In the genomic region with DNA sequence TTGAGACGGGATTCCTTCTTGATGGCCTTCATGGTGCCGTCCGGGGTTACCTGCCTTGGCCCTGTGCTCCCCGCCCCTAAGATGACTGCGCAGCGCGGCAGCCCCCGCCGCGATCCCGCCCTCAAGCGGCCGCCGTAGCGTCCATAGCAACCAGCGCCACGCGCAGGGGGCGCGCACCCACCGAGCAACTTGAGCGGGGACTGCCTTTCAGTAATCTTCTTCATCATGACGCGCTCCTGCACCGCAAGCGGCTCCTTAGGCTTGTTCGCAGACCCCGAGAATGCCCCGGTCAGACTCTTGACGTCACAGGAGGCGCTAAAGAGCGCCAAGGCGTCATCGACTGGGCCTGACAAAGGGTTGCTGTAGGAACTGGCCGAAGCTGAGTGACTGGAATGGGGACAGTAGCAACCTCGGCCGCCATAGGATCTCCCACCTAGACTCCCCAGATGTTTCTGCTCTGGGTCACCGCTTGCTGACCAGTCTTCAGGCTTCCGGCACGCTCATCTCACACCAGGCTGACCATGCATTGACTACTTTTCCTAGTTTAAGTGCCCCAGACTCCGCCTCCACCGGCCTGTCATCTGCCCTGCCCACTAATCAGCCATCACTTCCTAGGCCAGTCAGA, we compare ENCODE assay signal across 8 mouse cellular contexts. TPM values are rescaled to one million over a fixed set of nuclear protein-coding genes. Genes with fewer than 3 reads are reported as not detected.
A peak's percentile ranks its signal among the peaks of the same experiment; 100 is the strongest.
DNase-seq lines count a peak whose midpoint lies in the region; ATAC-seq lines count a peak whose summit lies in the region.

Gene Mycbpap (minus strand): TSS at position 524 of the 625 bp plus-strand sequence.

- peak; percentile 7 for DNase-seq in T-cell, adult 2 months (ENCODE audit: low spot score)
- peak; percentile 64 for DNase-seq in cerebellum, adult 11 months
- DNase-seq in hindbrain, embryonic 14.5 days (ENCODE audit: low spot score), result peak; percentile 71
- peak; percentile 34 to 63 for DNase-seq in left cerebral cortex, adult 8-10 months (ENCODE audit: low spot score in 2 of 2)
- DNase-seq in right cerebral cortex, adult 18-20 months, result peak; percentile 65

- H3K27me3 ChIP-seq in forebrain, embryonic 15.5 days, result no peaks in the 10 kb centered on the region
- H3K27me3 ChIP-seq in hindbrain, embryonic 14.5 days (ENCODE audit: control insufficient read depth, insufficient read depth, low read length), result no peaks in the 10 kb centered on the region

- H3K79me2 ChIP-seq in macrophage (ENCODE audit: inconsistent target), result no peaks in the 10 kb centered on the region

- peaks cover 8% of the 10 kb centered on the region for H3K4me1 ChIP-seq in forebrain, embryonic 15.5 days
- H3K4me1 ChIP-seq in hindbrain, embryonic 14.5 days (replicated peaks; ENCODE audit: control insufficient read depth, insufficient read depth, low read length), result no peaks in the 10 kb centered on the region

- H3K4me2 ChIP-seq in forebrain, embryonic 15.5 days (replicated peaks), result peak within 1 kb of the TSS; percentile 93
- H3K4me2 ChIP-seq in hindbrain, embryonic 14.5 days (replicated peaks), result peak within 1 kb of the TSS; percentile 79

- no peaks in the 10 kb centered on the region for H3K9me3 ChIP-seq in forebrain, embryonic 15.5 days
- no peaks in the 10 kb centered on the region for H3K9me3 ChIP-seq in hindbrain, embryonic 14.5 days (ENCODE audit: control insufficient read depth, low read length)

- ATAC-seq in forebrain, embryonic 15.5 days (replicated peaks), result peak; percentile 78
- peak; percentile 74 for ATAC-seq in hindbrain, embryonic 14.5 days (ENCODE audit: low FRiP score)
- no peak for ATAC-seq in inflammation-experienced regulatory T-cells, adult 6 months

- peak within 1 kb of the TSS; percentile 48 for H3K4me3 ChIP-seq in forebrain, embryonic 15.5 days
- peak within 1 kb of the TSS; percentile 43 for H3K4me3 ChIP-seq in hindbrain, embryonic 14.5 days (replicated peaks; ENCODE audit: low read length)
- peak within 1 kb of the TSS; percentile 17; the same call in 1 of the 2 replicates for H3K4me3 ChIP-seq in macrophage (ENCODE audit: inconsistent target)

- peak within 1 kb of the TSS; percentile 49 for H3K9ac ChIP-seq in forebrain, embryonic 15.5 days (replicated peaks)
- H3K9ac ChIP-seq in hindbrain, embryonic 14.5 days, result peak within 1 kb of the TSS; percentile 55

- H3K27ac ChIP-seq in forebrain, embryonic 15.5 days (replicated peaks), result no peak within 1 kb of the TSS
- peak within 1 kb of the TSS; percentile 3; the same call in 1 of the 2 replicates for H3K27ac ChIP-seq in hindbrain, embryonic 14.5 days
- no peak within 1 kb of the TSS for H3K27ac ChIP-seq in macrophage

- H3K36me3 ChIP-seq in forebrain, embryonic 15.5 days, result no peaks in the 10 kb centered on the region
- H3K36me3 ChIP-seq in hindbrain, embryonic 14.5 days (replicated peaks; ENCODE audit: control insufficient read depth, insufficient read depth), result no peaks in the 10 kb centered on the region
- no peaks in the 10 kb centered on the region for H3K36me3 ChIP-seq in macrophage (ENCODE audit: inconsistent target)

- WGBS in forebrain, embryonic 15.5 days, result under 1% methylated on average over 42 of the region's 42 CpGs
- 1% methylated on average over 42 of the region's 42 CpGs for WGBS in hindbrain, embryonic 14.5 days
- 4% methylated on average over 41 of the region's 42 CpGs for WGBS in macrophage (ENCODE audit: missing documents)

RNA-seq across cellular contexts. Expression of gene Mycbpap, which starts in this region (rescaled TPM):
- 1.7 and 2.7 TPM in 2 replicates for polyA plus RNA-seq in forebrain, embryonic 15.5 days (2015; fragmentation: Nextera tagmentation; extraction: Ambion mirVana)
- polyA plus RNA-seq in hindbrain, embryonic 14.5 days (2014; fragmentation: Nextera tagmentation; extraction: Ambion mirVana), result 3.3 and 5.1 TPM in 2 replicates
- total RNA-seq in left cerebral cortex, adult 8-10 months (2022), result 1 to 10 TPM; 3.6 to 7.2 (median 5.6) TPM
- total RNA-seq in macrophage (2018; cell fraction: chromatin; rRNA removed), result 1 to 10 TPM in 13 of 26 experiments, under 1 TPM in 11, not detected in 2; 0.33 to 3.8 (median 1.1) TPM
- total RNA-seq in macrophage (2018; cell fraction: cytosol; rRNA removed), result under 1 TPM in 22 of 26 experiments, not detected in 4; 0.03 to 0.94 (median 0.11) TPM
- total RNA-seq in macrophage (2018; cell fraction: nucleus; rRNA removed), result 1 to 10 TPM in 5 of 26 experiments, under 1 TPM in 19, not detected in 2; 0.23 to 2.4 (median 0.55) TPM
- polyA plus RNA-seq in macrophage (2018), result 0.11 to 0.23 TPM in 2 of 3 replicates, not detected in the other
- polyA plus RNA-seq in inflammation-experienced regulatory T-cells, adult 6 months (2017; shearing (Covaris generic)), result not detected

Comparison
In these comparisons a context has a peak if more than half of its experiments do, and no peak if none do; other contexts are left out.
1. DNase-seq: peak in every context shown above with its lines; median percentile 71 in hindbrain, embryonic 14.5 days; 65 in right cerebral cortex, adult 18-20 months; 64 in cerebellum, adult 11 months; 48 in left cerebral cortex, adult 8-10 months; 7 in T-cell, adult 2 months.